Mouse (Mus musculus) C2C12 (cell line): ENCODE measurements around the gene Tab2. TPM values are rescaled to one million over a fixed set of nuclear protein-coding genes. Genes with fewer than 3 reads are reported as not detected.

Experiments
- H3K27me3 ChIP-seq: one replicate; pipeline ENCODE4 v1.6.1; 2011; ENCODE audit not compliant: control insufficient read depth, insufficient read depth, insufficient read length
- H3K36me3 ChIP-seq: one replicate; pipeline ENCODE4 v1.6.1; 2011; ENCODE audit not compliant: control insufficient read depth, insufficient read depth
- H3K4me3 ChIP-seq: one replicate; pipeline ENCODE4 v1.5.1; 2011; ENCODE audit warnings: mild to moderate bottlenecking, control low read depth; ENCODE audit not compliant: poor library complexity, insufficient read depth, severe bottlenecking
- H3K79me2 ChIP-seq: one replicate; pipeline ENCODE4 v1.6.1; 2011; ENCODE audit not compliant: control insufficient read depth, insufficient read depth
- H3K79me3 ChIP-seq: one replicate; pipeline ENCODE4 v1.6.1; 2011; ENCODE audit warnings: low read depth, control low read depth
- H3ac ChIP-seq: one replicate; pipeline ENCODE3; 2011; ENCODE audit warnings: low read depth; ENCODE audit not compliant: control insufficient read depth, insufficient read length
- CEBPB ChIP-seq: IDR thresholded peaks from one replicate; pipeline ENCODE4 v1.6.1; 2011; ENCODE audit warnings: low read depth, mild to moderate bottlenecking, control low read depth, moderate library complexity
- CTCF ChIP-seq: IDR thresholded peaks from one replicate; pipeline ENCODE4 v1.5.1; 2011; ENCODE audit not compliant: control insufficient read depth, insufficient read depth, insufficient read length
- FOSL1 ChIP-seq: IDR thresholded peaks from one replicate; pipeline ENCODE4 v1.8.0; 2011; ENCODE audit warnings: mild to moderate bottlenecking, low read length; ENCODE audit not compliant: poor library complexity, insufficient read depth, severe bottlenecking
- MAX ChIP-seq: IDR thresholded peaks from one replicate; pipeline ENCODE4 v1.6.1; 2011; ENCODE audit warnings: mild to moderate bottlenecking, control low read depth
- MYOD1 ChIP-seq: IDR thresholded peaks from one replicate; pipeline ENCODE4 v1.6.1; 2011; ENCODE audit warnings: low read depth; ENCODE audit not compliant: control insufficient read depth, insufficient read length
- MYOG ChIP-seq: IDR thresholded peaks from one replicate; pipeline ENCODE4 v1.6.1; 2011; ENCODE audit not compliant: control insufficient read depth, insufficient read length; ENCODE audit errors: extremely low read depth
- USF1 ChIP-seq: IDR thresholded peaks from one replicate; pipeline ENCODE4 v1.6.1; 2011; ENCODE audit warnings: low read depth, mild to moderate bottlenecking, control low read depth, moderate library complexity
- polyA plus RNA-seq: library from polyadenylated mRNA; unstranded; fragments of >200 nt; fragmentation: generic; extraction: Trizol; gene quantifications from one replicate; pipeline ENCODE4 v1.2.1, GENCODE M21; 2012; ENCODE audit warnings: missing spikeins

Tab2 gene
- polyA plus RNA-seq, 1 experiment, result 19.1 TPM

DNA sequence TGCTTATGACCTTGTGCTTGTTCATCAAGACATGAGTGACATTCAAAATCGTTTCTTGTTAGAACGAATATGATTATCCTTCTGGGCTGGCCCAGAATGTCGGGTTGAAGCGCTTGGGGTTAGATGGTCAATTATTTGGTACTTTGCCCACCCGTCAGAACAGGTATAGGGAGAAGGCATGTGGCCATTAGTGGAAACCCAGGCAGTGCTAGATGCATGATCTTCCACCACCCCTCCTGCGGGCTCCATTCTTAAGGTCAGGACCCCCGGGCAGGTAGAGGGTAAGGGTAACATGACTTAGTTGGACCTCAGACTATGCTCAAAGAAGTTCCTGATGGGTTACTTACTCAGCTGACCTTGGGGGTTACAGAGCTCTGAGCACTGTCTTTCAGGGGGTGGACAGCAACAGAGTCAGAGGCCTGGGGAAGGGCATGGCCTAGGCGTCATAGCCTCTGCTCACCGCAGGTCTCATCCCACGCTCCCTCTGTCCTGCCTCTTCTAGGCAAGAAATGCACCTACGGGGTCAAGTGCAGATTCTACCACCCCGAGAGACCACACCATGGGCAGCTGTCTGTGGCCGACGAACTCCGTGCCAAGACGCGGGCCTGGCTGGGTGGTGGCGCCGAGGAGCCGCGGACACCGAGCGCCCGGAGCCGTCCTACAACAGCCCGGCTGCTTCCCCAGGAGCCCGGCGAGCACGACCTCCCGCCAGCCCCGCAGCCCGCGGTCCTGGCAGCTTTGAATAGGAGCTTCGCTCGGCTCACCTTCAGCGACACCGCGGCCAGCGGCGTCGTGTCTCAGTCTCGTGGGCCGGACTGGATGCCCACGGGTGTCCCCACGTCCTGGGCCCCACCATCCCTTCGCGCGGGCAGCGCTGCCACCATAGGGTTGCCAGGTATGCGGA, 89.0 kb downstream of the Tab2 start:
- no peak overlapping the region for H3K4me3 ChIP-seq
- TF ChIP-seq MYOD1 (no peak), CEBPB (no peak), MAX (no peak), USF1 (no peak)

DNA sequence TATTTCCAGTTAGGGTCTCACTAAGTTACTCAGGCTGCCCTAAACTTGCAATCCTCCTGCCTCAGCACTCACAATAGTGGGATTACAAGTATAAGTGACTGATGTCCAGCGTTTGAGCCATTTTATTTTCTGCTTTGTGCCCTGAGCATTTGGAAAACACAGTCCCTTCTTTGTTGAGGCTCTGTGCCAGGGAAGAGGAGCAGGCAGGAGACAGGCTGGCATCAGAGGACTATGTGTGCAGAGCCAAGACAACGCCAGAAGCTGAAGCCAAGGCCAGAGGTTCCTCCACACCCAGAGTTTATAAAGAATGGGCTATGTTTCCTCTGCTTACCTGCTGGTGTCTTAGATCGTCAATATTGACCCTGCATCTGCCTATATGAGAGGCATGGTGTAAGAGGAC, 91.2 kb downstream of the Tab2 start:
- no peak for TF ChIP-seq MYOG
- no peak for TF ChIP-seq FOSL1
- TF ChIP-seq CEBPB, result no peak
- no peak for TF ChIP-seq USF1
- no peak for TF ChIP-seq CTCF
- no peak for TF ChIP-seq MAX
- TF ChIP-seq MYOD1, result no peak
- peaks cover 9% of the 10 kb centered on the region for H3K27me3 ChIP-seq
- H3K79me3 ChIP-seq, result no peaks in the 10 kb centered on the region
- H3K36me3 ChIP-seq, result no peaks in the 10 kb centered on the region
- no peak overlapping the region for H3ac ChIP-seq
- no peaks in the 10 kb centered on the region for H3K79me2 ChIP-seq
- no peak overlapping the region for H3K4me3 ChIP-seq

More for the DNA sequence above, 89.0 kb downstream of the Tab2 start:
- no peak overlapping the region for H3ac ChIP-seq
- H3K27me3 ChIP-seq, result peaks cover 9% of the 10 kb centered on the region
- no peaks in the 10 kb centered on the region for H3K79me3 ChIP-seq
- no peaks in the 10 kb centered on the region for H3K79me2 ChIP-seq
- H3K36me3 ChIP-seq, result no peaks in the 10 kb centered on the region

GRCm38 (mm10) chr10:7864184-7864583, 91.8 kb downstream of the Tab2 start:
- H3K79me2 ChIP-seq, result no peaks in the 10 kb centered on the region
- TF ChIP-seq USF1 (no peak), CTCF (no peak), CEBPB (no peak), MYOG (no peak), FOSL1 (no peak), MAX (no peak), MYOD1 (no peak)
- peaks cover 9% of the 10 kb centered on the region for H3K27me3 ChIP-seq

DNA sequence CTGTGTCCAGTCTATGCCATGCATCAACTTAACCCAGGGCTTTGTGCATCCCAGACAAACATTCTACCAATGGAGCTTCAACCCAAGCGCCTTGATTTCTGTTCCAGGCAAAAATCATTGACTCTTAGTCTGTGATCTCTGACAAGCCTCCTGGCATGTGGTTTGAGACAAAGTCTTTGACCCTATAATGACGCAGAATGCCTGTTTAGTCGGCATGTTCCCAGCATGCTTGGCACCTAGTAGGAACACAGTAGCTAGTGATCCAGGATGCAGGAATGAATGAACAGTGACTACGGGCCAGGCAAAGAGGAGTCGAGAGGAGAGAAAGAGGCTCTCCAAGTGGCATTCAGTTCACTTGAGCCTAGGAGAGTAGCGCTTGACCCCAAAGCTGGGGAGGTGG, 92.6 kb downstream of the Tab2 start:
- no peaks in the 10 kb centered on the region for H3K36me3 ChIP-seq
- no peaks in the 10 kb centered on the region for H3K79me3 ChIP-seq
- no peaks in the 10 kb centered on the region for H3K79me2 ChIP-seq
- TF ChIP-seq MYOG (no peak), MYOD1 (no peak), FOSL1 (no peak), CTCF (no peak), CEBPB (no peak), MAX (no peak), USF1 (no peak)
- H3K27me3 ChIP-seq, result peaks cover 9% of the 10 kb centered on the region
- H3K4me3 ChIP-seq, result no peak overlapping the region
- no peak overlapping the region for H3ac ChIP-seq

More at GRCm38 (mm10) chr10:7864184-7864583, 91.8 kb downstream of the Tab2 start:
- Histone ChIP-seq H3K4me3 (no peak overlapping the region), H3ac (no peak overlapping the region), H3K79me3 (no peaks in the 10 kb centered on the region), H3K36me3 (no peaks in the 10 kb centered on the region)

- Histone ChIP-seq H3ac (no peak overlapping the region), H3K27me3 (peaks cover under 1% of the 10 kb centered on the region), H3K79me2 (no peaks in the 10 kb centered on the region), H3K4me3 (no peak overlapping the region), H3K36me3 (no peaks in the 10 kb centered on the region), H3K79me3 (no peaks in the 10 kb centered on the region)
- no peak for TF ChIP-seq MYOG
- no peak for TF ChIP-seq MYOD1
- TF ChIP-seq USF1, result no peak
- no peak for TF ChIP-seq CEBPB
- TF ChIP-seq CTCF, result no peak
- no peak for TF ChIP-seq MAX
- no peak for TF ChIP-seq FOSL1
These were observed 93.9 kb downstream of the Tab2 start for GRCm38 (mm10) chr10:7861937-7862657.
